Mouse (Mus musculus) midbrain, embryonic 12.5 days (tissue): ENCODE measurements around the gene Gm10271. TPM values are rescaled to one million over a fixed set of nuclear protein-coding genes. Genes with fewer than 3 reads are reported as not detected.

Source experiments
- ATAC-seq: fragments of 200-750 bp; cut with Nextera tagmentation; 2 replicates; pipeline ENCODE4 v1.8.0; 2017; ENCODE audit warnings: low read depth, moderate TSS enrichment, moderate library complexity; ENCODE audit not compliant: low FRiP score
- H3K27ac ChIP-seq: fragments of 300-500 bp; sonication (generic); replicated peaks from 2 replicates; pipeline ENCODE4 v1.5.1; 2016; ENCODE audit warnings: mild to moderate bottlenecking
- H3K27me3 ChIP-seq: fragments of 300-500 bp; sonication (generic); 2 replicates; pipeline ENCODE4 v1.6.1; 2016; ENCODE audit warnings: mild to moderate bottlenecking
- H3K36me3 ChIP-seq: fragments of 300-500 bp; sonication (generic); 2 replicates; pipeline ENCODE4 v1.6.1; 2016
- H3K4me1 ChIP-seq: fragments of 300-500 bp; sonication (generic); 2 replicates; pipeline ENCODE4 v1.6.1; 2016
- H3K4me2 ChIP-seq: fragments of 300-500 bp; sonication (generic); replicated peaks from 2 replicates; pipeline ENCODE4 v1.6.1; 2016; ENCODE audit warnings: mild to moderate bottlenecking, moderate library complexity
- H3K4me3 ChIP-seq: fragments of 300-500 bp; sonication (generic); 2 replicates; pipeline ENCODE4 v1.5.1; 2016; ENCODE audit warnings: mild to moderate bottlenecking
- H3K9ac ChIP-seq: fragments of 300-500 bp; sonication (generic); replicated peaks from 2 replicates; pipeline ENCODE4 v1.6.1; 2016; ENCODE audit warnings: mild to moderate bottlenecking, moderate library complexity
- H3K9me3 ChIP-seq: fragments of 300-500 bp; sonication (generic); 2 replicates; pipeline ENCODE4 v1.6.1; 2016; ENCODE audit warnings: mild to moderate bottlenecking
- WGBS: fragments of 180-500 bp; shearing (Covaris S2); methylation state at CpG from one replicate; pipeline ENCODE4 v1.1.7; 2016; 5-methylcytosine and 5-hydroxymethylcytosine counted together
- polyA plus RNA-seq: library from polyadenylated mRNA; unstranded; fragments of >200 nt; fragmentation: Nextera tagmentation; extraction: Ambion mirVana; gene quantifications from 2 replicates; pipeline ENCODE4 v1.2.1, GENCODE M21; 2016

Gene Gm10271
- polyA plus RNA-seq, 1 experiment from 2014 or later: not detected

GRCm38 (mm10) chr10:116926428-116927113 is 45.8 kb downstream of the Gm10271 start:
- H3K27me3 ChIP-seq: no peaks in the 10 kb centered on the region
- H3K36me3 ChIP-seq: peaks cover 54% of the 10 kb centered on the region
- H3K9ac ChIP-seq: no peak overlapping the region
- no peak for ATAC-seq
- 92% methylated on average over 11 of the region's 11 CpGs for WGBS
- H3K4me1 ChIP-seq: no peaks in the 10 kb centered on the region
- H3K4me3 ChIP-seq: no peak overlapping the region
- H3K27ac ChIP-seq: no peak overlapping the region
- no peak overlapping the region for H3K4me2 ChIP-seq
- H3K9me3 ChIP-seq: no peaks in the 10 kb centered on the region

- no peak overlapping the region for H3K4me3 ChIP-seq
- WGBS: 93% methylated on average over 19 of the region's 19 CpGs
- no peaks in the 10 kb centered on the region for H3K9me3 ChIP-seq
- no peak overlapping the region for H3K27ac ChIP-seq
- H3K36me3 ChIP-seq: peaks cover 52% of the 10 kb centered on the region
- H3K4me2 ChIP-seq: no peak overlapping the region
- H3K4me1 ChIP-seq: no peaks in the 10 kb centered on the region
- ATAC-seq: no peak
- H3K9ac ChIP-seq: no peak overlapping the region
- H3K27me3 ChIP-seq: no peaks in the 10 kb centered on the region
Observed at GRCm38 (mm10) chr10:116923651-116924495, 48.5 kb downstream of the Gm10271 start.

GRCm38 (mm10) chr10:116922161-116922560 is 50.2 kb downstream of the Gm10271 start:
- WGBS: 94% methylated on average over 15 of the region's 15 CpGs
- Histone ChIP-seq H3K27ac (no peak overlapping the region), H3K9me3 (no peaks in the 10 kb centered on the region), H3K27me3 (no peaks in the 10 kb centered on the region), H3K36me3 (peaks cover 53% of the 10 kb centered on the region), H3K4me1 (no peaks in the 10 kb centered on the region), H3K9ac (no peak overlapping the region), H3K4me3 (no peak overlapping the region), H3K4me2 (no peak overlapping the region)
- no peak for ATAC-seq

- no peak overlapping the region for H3K27ac ChIP-seq
- no peaks in the 10 kb centered on the region for H3K9me3 ChIP-seq
- H3K4me2 ChIP-seq: no peak overlapping the region
- H3K27me3 ChIP-seq: no peaks in the 10 kb centered on the region
- no peak for ATAC-seq
- no peak overlapping the region for H3K9ac ChIP-seq
- H3K4me1 ChIP-seq: no peaks in the 10 kb centered on the region
- WGBS: 89% methylated on average over 15 of the region's 15 CpGs
- H3K4me3 ChIP-seq: no peak overlapping the region
- peaks cover 46% of the 10 kb centered on the region for H3K36me3 ChIP-seq
Observed at GRCm38 (mm10) chr10:116921416-116921815, 51.0 kb downstream of the Gm10271 start.

GRCm38 (mm10) chr10:116920641-116921040 is 51.8 kb downstream of the Gm10271 start:
- no peaks in the 10 kb centered on the region for H3K4me1 ChIP-seq
- H3K4me2 ChIP-seq: no peak overlapping the region
- H3K9ac ChIP-seq: no peak overlapping the region
- H3K4me3 ChIP-seq: no peak overlapping the region
- H3K9me3 ChIP-seq: no peaks in the 10 kb centered on the region
- 97% methylated on average over 8 of the region's 8 CpGs for WGBS
- H3K36me3 ChIP-seq: peaks cover 40% of the 10 kb centered on the region
- no peak for ATAC-seq
- H3K27ac ChIP-seq: no peak overlapping the region
- H3K27me3 ChIP-seq: no peaks in the 10 kb centered on the region

- H3K9me3 ChIP-seq: no peaks in the 10 kb centered on the region
- peaks cover 36% of the 10 kb centered on the region for H3K36me3 ChIP-seq
- no peaks in the 10 kb centered on the region for H3K4me1 ChIP-seq
- H3K27me3 ChIP-seq: no peaks in the 10 kb centered on the region
- no peak overlapping the region for H3K4me3 ChIP-seq
- H3K27ac ChIP-seq: no peak overlapping the region
- no peak overlapping the region for H3K9ac ChIP-seq
- no peak overlapping the region for H3K4me2 ChIP-seq
- WGBS: 92% methylated on average over 25 of the region's 25 CpGs
- no peak for ATAC-seq
Observed at GRCm38 (mm10) chr10:116919368-116920317, 52.8 kb downstream of the Gm10271 start.

- no peak for ATAC-seq
- H3K9ac ChIP-seq: no peak overlapping the region
- H3K9me3 ChIP-seq: no peaks in the 10 kb centered on the region
- H3K4me1 ChIP-seq: no peaks in the 10 kb centered on the region
- 78% methylated on average over 8 of the region's 8 CpGs for WGBS
- H3K36me3 ChIP-seq: peaks cover 34% of the 10 kb centered on the region
- H3K4me2 ChIP-seq: no peak overlapping the region
- H3K4me3 ChIP-seq: no peak overlapping the region
- H3K27ac ChIP-seq: no peak overlapping the region
- no peaks in the 10 kb centered on the region for H3K27me3 ChIP-seq
Observed at GRCm38 (mm10) chr10:116916581-116916980, 55.8 kb downstream of the Gm10271 start.

- H3K4me1 ChIP-seq: no peaks in the 10 kb centered on the region
- H3K9ac ChIP-seq: no peak overlapping the region
- H3K36me3 ChIP-seq: peaks cover 43% of the 10 kb centered on the region
- no peak for ATAC-seq
- H3K9me3 ChIP-seq: no peaks in the 10 kb centered on the region
- no peak overlapping the region for H3K4me2 ChIP-seq
- H3K27ac ChIP-seq: no peak overlapping the region
- H3K27me3 ChIP-seq: no peaks in the 10 kb centered on the region
- no peak overlapping the region for H3K4me3 ChIP-seq
- WGBS: 91% methylated on average over 8 of the region's 8 CpGs
Observed at GRCm38 (mm10) chr10:116915286-116915685, 57.1 kb downstream of the Gm10271 start.

GRCm38 (mm10) chr10:116914586-116914985 is 57.8 kb downstream of the Gm10271 start:
- Histone ChIP-seq H3K36me3 (peaks cover 48% of the 10 kb centered on the region), H3K27ac (no peak overlapping the region), H3K27me3 (no peaks in the 10 kb centered on the region), H3K4me1 (no peaks in the 10 kb centered on the region), H3K4me3 (no peak overlapping the region), H3K9me3 (no peaks in the 10 kb centered on the region), H3K4me2 (no peak overlapping the region), H3K9ac (no peak overlapping the region)
- no peak for ATAC-seq
- 89% methylated on average over 9 of the region's 9 CpGs for WGBS

GRCm38 (mm10) chr10:116913647-116914273 is 58.6 kb downstream of the Gm10271 start:
- H3K4me1 ChIP-seq: no peaks in the 10 kb centered on the region
- H3K4me2 ChIP-seq: no peak overlapping the region
- no peaks in the 10 kb centered on the region for H3K9me3 ChIP-seq
- no peak overlapping the region for H3K27ac ChIP-seq
- H3K4me3 ChIP-seq: no peak overlapping the region
- ATAC-seq: no peak
- 93% methylated on average over 17 of the region's 17 CpGs for WGBS
- no peaks in the 10 kb centered on the region for H3K27me3 ChIP-seq
- peaks cover 51% of the 10 kb centered on the region for H3K36me3 ChIP-seq
- H3K9ac ChIP-seq: no peak overlapping the region

- ATAC-seq: no peak
- no peaks in the 10 kb centered on the region for H3K27me3 ChIP-seq
- no peak overlapping the region for H3K4me3 ChIP-seq
- H3K4me1 ChIP-seq: no peaks in the 10 kb centered on the region
- H3K9me3 ChIP-seq: no peaks in the 10 kb centered on the region
- H3K36me3 ChIP-seq: peaks cover 55% of the 10 kb centered on the region
- 93% methylated on average over 9 of the region's 9 CpGs for WGBS
- H3K27ac ChIP-seq: no peak overlapping the region
- no peak overlapping the region for H3K4me2 ChIP-seq
- H3K9ac ChIP-seq: no peak overlapping the region
Observed at GRCm38 (mm10) chr10:116912850-116913249, 59.6 kb downstream of the Gm10271 start.
